Mouse (Mus musculus): ENCODE data around the gene Adgrg5. TPM values are rescaled to one million over a fixed set of nuclear protein-coding genes. Genes with fewer than 3 reads are reported as not detected.
A peak's percentile ranks its signal among the peaks of the same experiment; 100 is the strongest.

Gene Adgrg5
- polyA plus RNA-seq, 1 experiment from 2014 or later, result 0.05 TPM

DNA sequence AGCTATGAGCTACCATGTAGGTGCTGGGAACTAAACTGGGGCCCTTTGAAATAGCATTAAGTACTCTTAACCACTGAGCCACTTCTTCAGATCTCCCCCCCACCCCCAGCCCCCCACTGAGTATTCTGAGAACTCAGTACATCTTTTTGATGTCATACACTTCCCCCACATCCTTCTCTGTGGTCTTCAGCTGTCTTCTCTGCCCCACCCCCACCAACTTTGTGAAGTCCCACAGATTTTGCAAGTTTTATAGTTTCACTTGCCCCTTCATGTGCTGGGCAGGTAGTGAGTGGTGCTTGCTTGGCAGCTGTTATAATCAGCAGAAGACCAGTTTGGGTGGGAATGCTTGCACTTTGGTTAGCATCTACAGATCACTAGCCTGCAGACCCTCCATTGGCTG, 4.2 kb upstream of the Adgrg5 start:
- Histone ChIP-seq H3K9ac (no peak overlapping the region), H3K4me3 (replicated peaks) (no peak overlapping the region), H3K27ac (no peak overlapping the region), H3K36me3 (no peaks in the 10 kb centered on the region), H3K9me3 (replicated peaks) (no peaks in the 10 kb centered on the region), H3K27me3 (peaks cover 2% of the 10 kb centered on the region; the same call in 1 of the 2 replicates), H3K4me1 (peaks cover 39% of the 10 kb centered on the region), H3K4me2 (no peak overlapping the region)
- ATAC-seq (replicated peaks; ENCODE audit: low FRiP score), result no peak

- 65% methylated on average over 6 of the region's 6 CpGs for WGBS
- Histone ChIP-seq H3K4me3 (replicated peaks) (no peak overlapping the region), H3K9me3 (replicated peaks) (no peaks in the 10 kb centered on the region), H3K36me3 (no peaks in the 10 kb centered on the region), H3K9ac (no peak overlapping the region), H3K27ac (no peak overlapping the region), H3K4me1 (peaks cover 11% of the 10 kb centered on the region; the same call in 1 of the 2 replicates), H3K4me2 (no peak overlapping the region), H3K27me3 (no peaks in the 10 kb centered on the region)
- no peak for ATAC-seq (replicated peaks; ENCODE audit: low FRiP score)
Observed at GRCm38 (mm10) chr8:94922176-94922575, 1.3 kb upstream of the Adgrg5 start.

DNA sequence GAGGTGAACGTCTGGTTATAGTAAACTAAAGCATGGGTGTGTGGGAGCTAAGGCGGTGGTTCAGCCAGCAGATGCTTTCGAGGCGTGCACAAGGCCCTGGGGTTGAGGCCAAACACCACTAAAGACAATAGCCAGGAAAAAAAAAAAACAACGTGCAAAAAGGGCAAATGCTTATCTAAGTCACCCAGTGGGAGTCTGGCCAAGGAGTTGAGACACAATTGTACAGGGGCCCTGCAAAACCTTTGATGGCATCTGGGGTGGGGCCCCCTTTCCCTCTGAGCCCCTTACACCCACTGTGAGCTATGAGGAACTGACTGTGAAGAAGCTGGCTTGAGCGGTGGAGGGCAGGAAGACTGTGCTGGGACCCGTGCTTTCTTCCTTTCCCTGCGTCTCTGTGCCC, 892 bp upstream of the Adgrg5 start:
- Histone ChIP-seq H3K9me3 (replicated peaks) (no peaks in the 10 kb centered on the region), H3K4me3 (replicated peaks) (no peak overlapping the region), H3K36me3 (no peaks in the 10 kb centered on the region), H3K9ac (no peak overlapping the region), H3K4me1 (peaks cover 11% of the 10 kb centered on the region; the same call in 1 of the 2 replicates), H3K4me2 (no peak overlapping the region), H3K27me3 (no peaks in the 10 kb centered on the region), H3K27ac (no peak overlapping the region)
- ATAC-seq (replicated peaks; ENCODE audit: low FRiP score), result no peak
- 26% methylated on average over 8 of the region's 8 CpGs for WGBS

DNA sequence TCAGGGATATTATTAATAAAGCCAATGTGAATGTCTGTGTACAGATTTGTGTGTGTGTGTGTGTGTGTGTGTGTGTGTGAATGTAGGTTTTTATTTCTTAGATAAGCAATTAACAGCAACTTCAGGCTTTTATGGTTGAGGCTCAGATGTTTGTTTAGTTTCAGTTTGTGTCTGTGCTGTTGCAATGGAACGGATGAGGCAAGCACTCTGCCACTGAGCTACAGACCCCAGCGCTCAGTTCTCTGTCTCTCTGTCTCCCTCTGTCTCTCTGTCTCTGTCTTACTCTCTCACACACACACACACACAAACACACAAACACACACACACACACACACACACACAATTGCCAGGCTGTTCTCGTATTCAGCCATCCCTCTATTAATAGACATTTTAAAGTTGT, 4.7 kb downstream of the Adgrg5 start:
- Histone ChIP-seq H3K27ac (no peak overlapping the region), H3K4me1 (no peaks in the 10 kb centered on the region), H3K9me3 (replicated peaks) (no peaks in the 10 kb centered on the region), H3K36me3 (no peaks in the 10 kb centered on the region), H3K27me3 (no peaks in the 10 kb centered on the region), H3K4me3 (replicated peaks) (no peak overlapping the region), H3K4me2 (no peak overlapping the region), H3K9ac (no peak overlapping the region)
- ATAC-seq (replicated peaks; ENCODE audit: low FRiP score), result no peak
- 82% methylated on average over 3 of the region's 3 CpGs for WGBS

DNA sequence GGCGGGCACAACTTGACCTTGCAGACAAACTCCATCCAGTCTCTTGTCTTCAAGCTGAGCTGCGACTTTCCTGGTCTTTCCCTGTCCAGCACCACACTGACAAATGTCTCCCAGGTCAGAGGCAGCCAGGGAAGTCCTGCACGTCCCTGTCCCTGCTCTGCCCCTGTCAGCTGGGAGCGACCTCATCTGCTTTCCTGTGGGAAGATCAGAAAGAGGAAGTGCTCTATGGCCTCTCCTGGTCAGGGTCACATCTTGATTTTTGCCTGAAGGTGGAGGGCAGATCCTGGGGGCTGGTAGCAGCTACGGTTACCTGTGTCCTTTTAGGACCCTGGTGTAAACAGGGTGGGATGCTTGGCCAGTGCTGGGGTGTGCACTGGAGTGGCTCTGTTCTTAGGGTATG, 10.4 kb downstream of the Adgrg5 start:
- no peak for ATAC-seq (replicated peaks; ENCODE audit: low FRiP score)
- H3K4me1 ChIP-seq, result no peaks in the 10 kb centered on the region
- no peaks in the 10 kb centered on the region for H3K9me3 ChIP-seq (replicated peaks)
- no peaks in the 10 kb centered on the region for H3K36me3 ChIP-seq
- no peak overlapping the region for H3K4me2 ChIP-seq
- no peaks in the 10 kb centered on the region for H3K27me3 ChIP-seq
- no peak overlapping the region for H3K27ac ChIP-seq
- WGBS, result 39% methylated on average over 5 of the region's 5 CpGs
- H3K9ac ChIP-seq, result no peak overlapping the region
- H3K4me3 ChIP-seq (replicated peaks), result no peak overlapping the region

- Histone ChIP-seq H3K4me1 (no peaks in the 10 kb centered on the region), H3K4me2 (no peak overlapping the region), H3K9ac (no peak overlapping the region), H3K27me3 (no peaks in the 10 kb centered on the region), H3K9me3 (replicated peaks) (no peaks in the 10 kb centered on the region), H3K27ac (no peak overlapping the region), H3K36me3 (no peaks in the 10 kb centered on the region), H3K4me3 (replicated peaks) (no peak overlapping the region)
- no peak for ATAC-seq (replicated peaks; ENCODE audit: low FRiP score)
- 86% methylated on average over 3 of the region's 3 CpGs for WGBS
Observed at GRCm38 (mm10) chr8:94935172-94935571, 11.7 kb downstream of the Adgrg5 start.

- Histone ChIP-seq H3K36me3 (no peaks in the 10 kb centered on the region), H3K4me2 (no peak overlapping the region), H3K9me3 (replicated peaks) (no peaks in the 10 kb centered on the region), H3K4me3 (replicated peaks) (no peak overlapping the region), H3K9ac (no peak overlapping the region), H3K27ac (no peak overlapping the region), H3K4me1 (no peaks in the 10 kb centered on the region), H3K27me3 (0 out of 2 replicates have a peak, but pooled peaks cover 3% of the 10 kb centered on the region)
- 20% methylated on average over 6 of the region's 6 CpGs for WGBS
- ATAC-seq (replicated peaks; ENCODE audit: low FRiP score), result no peak
Observed at GRCm38 (mm10) chr8:94942566-94942965, 19.1 kb downstream of the Adgrg5 start.

DNA sequence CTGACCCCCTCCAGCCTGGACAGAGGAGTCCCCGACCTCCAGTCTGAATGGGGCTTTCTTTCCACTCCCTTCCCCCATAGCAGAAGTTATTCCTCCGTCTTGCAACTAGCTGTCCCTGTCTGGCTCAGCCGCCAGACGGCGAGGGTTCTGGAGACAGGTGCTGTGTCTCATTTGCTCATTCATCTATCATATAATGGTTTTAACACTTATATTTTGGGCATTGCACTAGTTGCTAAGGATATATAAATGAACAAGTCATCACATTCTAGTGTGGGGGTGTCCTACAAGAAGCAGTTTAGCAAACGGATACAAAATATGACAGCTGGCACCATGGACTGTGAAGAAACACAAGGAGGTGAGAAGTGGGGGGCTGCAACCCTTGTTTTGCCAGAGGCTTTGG, 21.7 kb downstream of the Adgrg5 start:
- no peaks in the 10 kb centered on the region for H3K9me3 ChIP-seq (replicated peaks)
- 60% methylated on average over 6 of the region's 6 CpGs for WGBS
- H3K4me1 ChIP-seq, result no peaks in the 10 kb centered on the region
- ATAC-seq (replicated peaks; ENCODE audit: low FRiP score), result no peak
- H3K9ac ChIP-seq, result no peak overlapping the region
- no peaks in the 10 kb centered on the region for H3K36me3 ChIP-seq
- 0 out of 2 replicates have a peak, but pooled peaks cover 3% of the 10 kb centered on the region for H3K27me3 ChIP-seq
- H3K4me2 ChIP-seq, result no peak overlapping the region
- H3K4me3 ChIP-seq (replicated peaks), result no peak overlapping the region
- no peak overlapping the region for H3K27ac ChIP-seq

GRCm38 (mm10) chr8:94948421-94948820, 24.9 kb downstream of the Adgrg5 start:
- ATAC-seq (replicated peaks; ENCODE audit: low FRiP score), result no peak
- Histone ChIP-seq H3K4me3 (replicated peaks) (no peak overlapping the region), H3K4me1 (no peaks in the 10 kb centered on the region), H3K27ac (no peak overlapping the region), H3K9ac (no peak overlapping the region), H3K27me3 (no peaks in the 10 kb centered on the region), H3K9me3 (replicated peaks) (no peaks in the 10 kb centered on the region), H3K36me3 (no peaks in the 10 kb centered on the region), H3K4me2 (no peak overlapping the region)
- WGBS, result 73% methylated on average over 4 of the region's 4 CpGs

GRCm38 (mm10) chr8:94949010-94949409, 25.5 kb downstream of the Adgrg5 start:
- no peaks in the 10 kb centered on the region for H3K9me3 ChIP-seq (replicated peaks)
- H3K9ac ChIP-seq, result no peak overlapping the region
- H3K4me3 ChIP-seq (replicated peaks), result no peak overlapping the region
- H3K4me2 ChIP-seq, result no peak overlapping the region
- no peaks in the 10 kb centered on the region for H3K36me3 ChIP-seq
- peaks cover 5% of the 10 kb centered on the region for H3K4me1 ChIP-seq
- 84% methylated on average over 4 of the region's 4 CpGs for WGBS
- no peaks in the 10 kb centered on the region for H3K27me3 ChIP-seq
- no peak for ATAC-seq (replicated peaks; ENCODE audit: low FRiP score)
- no peak overlapping the region for H3K27ac ChIP-seq

GRCm38 (mm10) chr8:94950046-94950445, 26.6 kb downstream of the Adgrg5 start:
- H3K9me3 ChIP-seq (replicated peaks), result no peaks in the 10 kb centered on the region
- no peak overlapping the region for H3K4me3 ChIP-seq (replicated peaks)
- peak; percentile 50 for ATAC-seq (replicated peaks; ENCODE audit: low FRiP score)
- no peaks in the 10 kb centered on the region for H3K36me3 ChIP-seq
- H3K27me3 ChIP-seq, result no peaks in the 10 kb centered on the region
- H3K4me1 ChIP-seq, result peaks cover 15% of the 10 kb centered on the region
- H3K9ac ChIP-seq, result no peak overlapping the region
- 19% methylated on average over 4 of the region's 4 CpGs for WGBS
- no peak overlapping the region for H3K27ac ChIP-seq
- no peak overlapping the region for H3K4me2 ChIP-seq

DNA sequence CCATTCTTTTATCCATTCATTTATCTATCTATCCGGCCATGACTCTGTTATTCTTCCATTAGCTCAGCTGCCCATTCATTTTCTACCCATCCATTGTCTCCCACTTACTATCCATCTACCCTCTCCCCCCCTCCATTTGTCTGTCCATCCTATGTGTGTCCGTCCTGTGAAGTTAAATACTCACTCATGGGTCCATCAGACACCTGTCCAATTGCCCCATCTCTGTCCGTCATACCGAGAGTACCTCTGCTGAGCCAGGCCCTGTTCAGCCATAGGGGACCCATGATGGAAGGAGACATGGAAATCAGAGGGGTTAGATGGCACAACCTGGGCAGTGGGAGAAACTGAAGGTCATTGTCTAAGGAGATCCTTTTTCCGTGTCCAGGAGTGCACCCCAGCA, 27.0 kb downstream of the Adgrg5 start:
- Histone ChIP-seq H3K4me1 (peaks cover 19% of the 10 kb centered on the region), H3K4me3 (replicated peaks) (no peak overlapping the region), H3K9ac (no peak overlapping the region), H3K27ac (no peak overlapping the region), H3K4me2 (no peak overlapping the region), H3K27me3 (no peaks in the 10 kb centered on the region), H3K36me3 (no peaks in the 10 kb centered on the region), H3K9me3 (replicated peaks) (no peaks in the 10 kb centered on the region)
- 77% methylated on average over 5 of the region's 5 CpGs for WGBS
- ATAC-seq (replicated peaks; ENCODE audit: low FRiP score), result no peak

DNA sequence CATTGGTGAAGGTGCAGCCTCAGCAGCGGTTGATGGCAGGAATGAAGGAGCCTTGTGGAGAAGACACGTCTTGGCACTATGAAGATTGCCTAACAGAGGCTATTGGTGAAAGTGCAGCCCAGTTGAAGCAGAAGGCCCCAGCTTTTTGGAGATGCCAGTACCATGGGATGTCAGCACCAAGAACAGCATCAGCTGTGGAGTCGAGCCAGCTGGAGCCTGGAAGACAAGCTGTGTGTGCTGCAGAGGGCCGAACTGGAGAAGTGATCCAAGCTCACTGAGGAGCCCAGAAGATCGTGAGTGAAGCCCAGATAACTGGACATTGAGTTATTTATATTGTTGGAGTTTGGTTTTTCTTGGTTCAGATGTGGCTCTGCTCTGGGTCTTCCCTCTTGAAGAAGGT, 28.6 kb downstream of the Adgrg5 start:
- 67% methylated on average over 5 of the region's 5 CpGs for WGBS
- Histone ChIP-seq H3K4me2 (no peak overlapping the region), H3K27me3 (no peaks in the 10 kb centered on the region)

More for the DNA sequence above, 28.6 kb downstream of the Adgrg5 start:
- H3K4me1 ChIP-seq, result peaks cover 20% of the 10 kb centered on the region
- no peaks in the 10 kb centered on the region for H3K36me3 ChIP-seq
- ATAC-seq (replicated peaks; ENCODE audit: low FRiP score), result no peak
- no peak overlapping the region for H3K4me3 ChIP-seq (replicated peaks)
- no peaks in the 10 kb centered on the region for H3K9me3 ChIP-seq (replicated peaks)
- no peak overlapping the region for H3K9ac ChIP-seq
- no peak overlapping the region for H3K27ac ChIP-seq
